Mouse (Mus musculus): ENCODE results near the gene Tcf25. TPM values are rescaled to one million over a fixed set of nuclear protein-coding genes. Genes with fewer than 3 reads are reported as not detected.
"Not testable (repeated sequence)": the region's sequence is repeated elsewhere in the genome, so short reads cannot be mapped to it uniquely, and the experiment has no call there.

The Tcf25 gene
- polyA plus RNA-seq, 1 experiment from 2014 or later = 144 TPM

DNA sequence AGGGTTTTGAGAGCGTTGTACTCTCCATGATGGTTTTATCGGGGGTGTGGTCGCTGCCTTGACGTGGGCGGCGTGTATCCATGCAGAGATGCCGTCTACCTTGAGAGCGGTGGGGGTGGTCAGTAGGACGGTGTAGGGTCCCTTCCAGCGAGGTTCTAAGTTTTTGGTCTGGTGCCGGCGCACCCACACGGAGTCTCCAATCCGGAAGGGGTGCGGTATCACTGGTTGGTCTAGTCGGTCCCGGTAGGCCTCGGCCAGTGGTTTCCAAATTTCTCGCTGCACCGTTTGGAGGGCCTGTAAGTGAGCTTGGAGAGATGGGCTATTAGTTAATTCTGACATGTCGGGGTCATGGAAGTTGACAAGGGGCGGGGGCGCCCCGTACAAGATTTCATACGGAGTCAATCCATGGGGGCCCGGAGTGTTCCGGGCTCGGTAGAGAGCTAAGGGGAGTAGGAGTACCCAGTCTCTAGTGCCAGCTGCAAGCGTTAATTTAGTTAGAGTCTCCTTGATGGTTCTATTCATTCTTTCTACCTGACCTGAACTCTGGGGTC, 54.9 kb downstream of the Tcf25 start:
- 97% methylated on average over 29 of the region's 29 CpGs for WGBS
- TF ChIP-seq EP300 (IDR thresholded peaks at IDR 0.05) = no peak
- TF ChIP-seq CTCF (IDR thresholded peaks at IDR 0.05) = no peak
- Histone ChIP-seq H3K36me3 (ENCODE audit: insufficient read depth, low read length) (no peaks in the 10 kb centered on the region), H3K4me2 (replicated peaks; ENCODE audit: low read depth, low read length) (no peak overlapping the region), H3K4me3 (ENCODE audit: low read depth, low read length) (no peak overlapping the region), H3K9me3 (ENCODE audit: low read length) (peaks cover 7% of the 10 kb centered on the region; the same call in 1 of the 2 replicates), H3K27ac (ENCODE audit: low read length) (no peak overlapping the region), H3K27me3 (replicated peaks; ENCODE audit: insufficient read depth, low read length) (no peaks in the 10 kb centered on the region), H3K9ac (replicated peaks; ENCODE audit: low read depth) (no peak overlapping the region), H3K4me1 (ENCODE audit: insufficient read depth, low read depth, low read length) (no peaks in the 10 kb centered on the region)
- no peak for ATAC-seq
- no peak for DNase-seq (ENCODE audit: low spot score)

- Histone ChIP-seq H3K4me2 (replicated peaks; ENCODE audit: low read depth, low read length) (no peak overlapping the region), H3K4me1 (ENCODE audit: insufficient read depth, low read depth, low read length) (no peaks in the 10 kb centered on the region), H3K4me3 (ENCODE audit: low read depth, low read length) (no peak overlapping the region), H3K36me3 (ENCODE audit: insufficient read depth, low read length) (no peaks in the 10 kb centered on the region), H3K27ac (ENCODE audit: low read length) (no peak overlapping the region), H3K27me3 (replicated peaks; ENCODE audit: insufficient read depth, low read length) (no peaks in the 10 kb centered on the region), H3K9ac (replicated peaks; ENCODE audit: low read depth) (no peak overlapping the region), H3K9me3 (ENCODE audit: low read length) (peaks cover 7% of the 10 kb centered on the region; the same call in 1 of the 2 replicates)
- ATAC-seq (no peak), DNase-seq (ENCODE audit: low spot score) (no peak)
- TF ChIP-seq EP300 (IDR thresholded peaks at IDR 0.05) = no peak
- TF ChIP-seq CTCF (IDR thresholded peaks at IDR 0.05) = no peak
- whole genome bisulfite sequencing = 93% methylated on average over 23 of the region's 23 CpGs
Measured at GRCm38 (mm10) chr8:123428939-123429721, 55.6 kb downstream of the Tcf25 start.

DNA sequence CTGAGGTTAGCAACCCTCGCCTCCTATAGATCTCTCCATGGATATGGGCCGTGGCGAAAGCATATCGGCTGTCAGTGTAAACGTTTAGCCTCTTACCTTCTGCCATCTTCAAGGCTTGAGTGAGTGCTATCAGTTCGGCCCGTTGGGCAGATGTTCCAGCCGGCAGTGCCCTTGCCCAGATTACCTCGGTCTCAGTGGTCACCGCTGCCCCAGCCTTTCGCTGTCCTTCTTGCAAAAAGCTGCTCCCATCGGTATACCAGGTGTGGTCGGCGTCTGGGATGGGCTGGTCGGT, 56.1 kb downstream of the Tcf25 start:
- not testable (repeated sequence) for H3K4me3 ChIP-seq (ENCODE audit: low read depth, low read length); H3K4me1 ChIP-seq (ENCODE audit: insufficient read depth, low read depth, low read length); H3K9me3 ChIP-seq (ENCODE audit: low read length); ATAC-seq; H3K9ac ChIP-seq (replicated peaks; ENCODE audit: low read depth); DNase-seq (ENCODE audit: low spot score); H3K4me2 ChIP-seq (replicated peaks; ENCODE audit: low read depth, low read length); H3K27ac ChIP-seq (ENCODE audit: low read length); H3K27me3 ChIP-seq (replicated peaks; ENCODE audit: insufficient read depth, low read length); H3K36me3 ChIP-seq (ENCODE audit: insufficient read depth, low read length)
- 96% methylated on average over 15 of the region's 15 CpGs for WGBS

- H3K4me2 ChIP-seq (replicated peaks; ENCODE audit: low read depth, low read length); H3K4me3 ChIP-seq (ENCODE audit: low read depth, low read length); ATAC-seq; H3K4me1 ChIP-seq (ENCODE audit: insufficient read depth, low read depth, low read length); H3K27ac ChIP-seq (ENCODE audit: low read length); H3K27me3 ChIP-seq (replicated peaks; ENCODE audit: insufficient read depth, low read length); H3K9ac ChIP-seq (replicated peaks; ENCODE audit: low read depth); H3K9me3 ChIP-seq (ENCODE audit: low read length); DNase-seq (ENCODE audit: low spot score); H3K36me3 ChIP-seq (ENCODE audit: insufficient read depth, low read length): not testable (repeated sequence)
- 88% methylated on average over 7 of the region's 8 CpGs for WGBS
Measured at GRCm38 (mm10) chr8:123430936-123431335, 57.4 kb downstream of the Tcf25 start.

DNA sequence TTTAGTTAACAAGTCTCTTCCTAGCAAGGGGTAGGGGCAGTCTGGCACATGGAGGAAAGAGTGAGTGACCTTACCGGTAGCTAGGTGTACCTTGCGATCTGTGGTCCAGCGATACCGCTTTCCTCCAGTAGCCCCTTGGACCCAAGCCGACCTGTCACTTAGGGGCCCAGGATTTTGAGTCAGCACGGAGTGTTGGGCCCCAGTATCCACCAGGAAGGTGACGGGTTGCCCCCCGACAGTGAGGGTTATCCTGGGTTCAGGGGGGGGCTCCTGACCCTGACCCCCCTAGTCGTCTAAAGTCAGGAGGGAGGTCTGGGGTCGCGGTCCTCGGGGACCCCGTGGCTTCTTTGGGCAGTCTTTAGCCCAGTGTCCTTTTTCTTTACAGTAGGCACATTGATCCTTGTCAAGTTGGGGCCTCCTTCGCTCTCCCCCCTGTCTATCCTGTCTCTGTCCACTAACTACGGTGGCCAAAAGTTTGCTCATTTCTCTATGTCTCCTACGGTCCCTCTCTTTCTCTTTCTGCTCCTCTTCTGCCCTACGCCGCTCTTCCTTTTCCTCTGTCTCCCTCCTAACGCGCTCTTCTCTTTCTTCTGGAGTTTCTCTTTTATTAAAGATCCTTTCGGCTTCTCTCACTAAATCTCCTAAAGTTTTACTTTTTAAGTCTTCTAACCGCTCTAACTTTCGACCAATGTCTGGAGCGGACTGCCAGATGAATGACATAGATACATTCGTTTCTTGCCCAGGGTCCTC, 58.2 kb downstream of the Tcf25 start:
- ATAC-seq (no peak), DNase-seq (ENCODE audit: low spot score) (no peak)
- H3K36me3 ChIP-seq (ENCODE audit: insufficient read depth, low read length) = no peaks in the 10 kb centered on the region
- no peak overlapping the region for H3K27ac ChIP-seq (ENCODE audit: low read length)
- no peaks in the 10 kb centered on the region for H3K4me1 ChIP-seq (ENCODE audit: insufficient read depth, low read depth, low read length)
- no peak overlapping the region for H3K9ac ChIP-seq (replicated peaks; ENCODE audit: low read depth)
- H3K9me3 ChIP-seq (ENCODE audit: low read length) = peaks cover 7% of the 10 kb centered on the region; the same call in 1 of the 2 replicates
- H3K4me2 ChIP-seq (replicated peaks; ENCODE audit: low read depth, low read length) = no peak overlapping the region
- 93% methylated on average over 25 of the region's 25 CpGs for WGBS
- no peak overlapping the region for H3K4me3 ChIP-seq (ENCODE audit: low read depth, low read length)
- H3K27me3 ChIP-seq (replicated peaks; ENCODE audit: insufficient read depth, low read length) = no peaks in the 10 kb centered on the region
- TF ChIP-seq CTCF (IDR thresholded peaks at IDR 0.05) (no peak), EP300 (IDR thresholded peaks at IDR 0.05) (no peak)

- no peak for ATAC-seq
- TF ChIP-seq EP300 (IDR thresholded peaks at IDR 0.05) (no peak), CTCF (IDR thresholded peaks at IDR 0.05) (no peak)
- Histone ChIP-seq H3K4me1 (ENCODE audit: insufficient read depth, low read depth, low read length) (no peaks in the 10 kb centered on the region), H3K9ac (replicated peaks; ENCODE audit: low read depth) (no peak overlapping the region), H3K36me3 (ENCODE audit: insufficient read depth, low read length) (no peaks in the 10 kb centered on the region), H3K4me2 (replicated peaks; ENCODE audit: low read depth, low read length) (no peak overlapping the region), H3K27me3 (replicated peaks; ENCODE audit: insufficient read depth, low read length) (no peaks in the 10 kb centered on the region), H3K27ac (ENCODE audit: low read length) (no peak overlapping the region), H3K4me3 (ENCODE audit: low read depth, low read length) (no peak overlapping the region), H3K9me3 (ENCODE audit: low read length) (peaks cover 5% of the 10 kb centered on the region; the same call in 1 of the 2 replicates)
- no peak for DNase-seq (ENCODE audit: low spot score)
- WGBS = 95% methylated on average over 16 of the region's 16 CpGs
Measured at GRCm38 (mm10) chr8:123432381-123432780, 58.8 kb downstream of the Tcf25 start.

DNA sequence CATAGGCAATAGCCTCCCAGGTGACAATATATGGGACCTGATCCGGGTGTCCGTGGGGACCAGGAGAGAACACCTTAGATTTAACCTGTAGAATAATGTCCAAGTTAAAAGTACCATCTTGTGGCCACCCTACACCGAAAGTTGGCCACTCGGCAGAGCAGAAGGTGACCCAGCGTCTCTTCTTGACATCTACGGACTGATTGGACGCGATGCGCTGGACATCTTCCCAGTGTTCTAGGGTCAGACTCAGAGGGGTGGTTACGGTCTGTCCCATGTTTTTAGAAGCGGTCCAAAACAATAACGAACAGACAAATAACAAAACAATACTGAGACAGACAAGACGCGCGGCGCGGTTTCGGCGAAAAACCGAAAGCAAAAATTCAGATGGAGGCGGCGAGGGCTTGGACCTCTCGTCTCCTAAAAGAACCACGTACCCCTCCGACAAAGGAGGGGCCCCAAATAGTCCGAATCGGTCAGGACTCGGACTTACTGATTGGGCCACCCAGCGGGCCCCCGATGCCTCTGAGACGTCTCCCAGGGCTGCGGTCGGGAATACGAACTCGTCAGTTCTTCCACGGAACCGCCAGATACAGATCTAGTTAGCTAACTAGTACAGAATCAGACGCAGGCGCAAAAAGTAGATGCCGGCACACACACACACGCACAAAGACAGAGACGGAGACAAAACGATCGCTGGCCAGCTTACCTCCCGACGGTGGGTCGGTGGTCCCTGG, 59.9 kb downstream of the Tcf25 start:
- H3K27ac ChIP-seq (ENCODE audit: low read length); H3K4me2 ChIP-seq (replicated peaks; ENCODE audit: low read depth, low read length); H3K4me1 ChIP-seq (ENCODE audit: insufficient read depth, low read depth, low read length); H3K9ac ChIP-seq (replicated peaks; ENCODE audit: low read depth); H3K9me3 ChIP-seq (ENCODE audit: low read length); ATAC-seq; H3K4me3 ChIP-seq (ENCODE audit: low read depth, low read length); DNase-seq (ENCODE audit: low spot score); H3K27me3 ChIP-seq (replicated peaks; ENCODE audit: insufficient read depth, low read length); H3K36me3 ChIP-seq (ENCODE audit: insufficient read depth, low read length): not testable (repeated sequence)
- 97% methylated on average over 36 of the region's 47 CpGs for WGBS
